In the genomic region with DNA sequence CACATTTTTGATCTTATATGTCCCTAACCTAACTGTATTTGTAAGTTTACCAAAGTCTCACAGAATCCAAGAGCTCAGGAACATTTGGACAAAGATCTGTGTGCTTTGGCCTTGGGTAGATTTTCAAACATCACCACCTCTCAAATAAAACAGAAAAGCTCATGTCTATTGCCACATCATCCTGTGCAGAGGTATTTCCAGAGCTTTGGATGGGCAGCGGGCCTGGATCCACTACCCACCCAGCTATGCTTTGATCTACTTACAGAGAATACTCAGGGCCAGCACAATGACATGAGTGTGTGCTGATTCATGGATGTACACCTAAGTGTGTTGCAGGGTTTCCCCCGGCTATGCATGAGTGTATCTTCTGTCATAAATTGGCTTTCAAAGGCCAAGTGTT, we compare ENCODE assay signal across 20 mouse cellular contexts. TPM values are rescaled to one million over a fixed set of nuclear protein-coding genes. Genes with fewer than 3 reads are reported as not detected.
DNase-seq lines count a peak whose midpoint lies in the region; ATAC-seq and TF ChIP-seq lines count a peak whose summit lies in the region.
"Not testable (repeated sequence)": the region's sequence is repeated elsewhere in the genome, so short reads cannot be mapped to it uniquely, and the experiment has no call there.
"Had no signal": no experiment of that assay in that cellular context is flagged by ENCODE, and none has a peak within 500 bp of the region (broad histone marks: within the 10 kb centered on the region; RNA-seq: fewer than 3 reads in every experiment).

No protein-coding gene starts in this region.

- not testable (repeated sequence) for TF ChIP-seq EP300 in liver, postnatal 0 days (IDR thresholded peaks at IDR 0.05; ENCODE audit: low read depth)

- not testable (repeated sequence) for H3K9me3 ChIP-seq in liver, embryonic 16.5 days (replicated peaks; ENCODE audit: control insufficient read depth, low read length); liver, postnatal 0 days (ENCODE audit: low read length)

- WGBS in liver, adult 2 months: 19% methylated on average over 2 of the region's 2 CpGs
- WGBS in liver, embryonic 16.5 days (ENCODE audit: insufficient replicate concordance): 43% methylated on average over 2 of the region's 2 CpGs
- 40% methylated on average over 2 of the region's 2 CpGs for WGBS in liver, postnatal 0 days (ENCODE audit: insufficient replicate concordance)

- not testable (repeated sequence) for H3K4me3 ChIP-seq in liver, adult 2 months (ENCODE audit: insufficient read depth, low read depth, low read length); liver, embryonic 16.5 days (ENCODE audit: low read depth, low read length); liver, postnatal 0 days (ENCODE audit: low read depth, low read length)

- not testable (repeated sequence) for H3K36me3 ChIP-seq in liver, adult 2 months (ENCODE audit: control insufficient read depth, insufficient read depth, low read length); liver, embryonic 16.5 days (ENCODE audit: control insufficient read depth, insufficient read depth); liver, postnatal 0 days (replicated peaks; ENCODE audit: insufficient read depth, low read length)

- not testable (repeated sequence) for H3K27me3 ChIP-seq in liver, adult 2 months (ENCODE audit: control insufficient read depth, insufficient read depth, low read length); liver, embryonic 16.5 days (ENCODE audit: control insufficient read depth, insufficient read depth, low read depth, low read length); liver, postnatal 0 days (ENCODE audit: insufficient read depth, low read length)

- H3K79me2 ChIP-seq in liver, adult 2 months (ENCODE audit: control insufficient read depth, insufficient read depth, low read length): not testable (repeated sequence)

- ATAC-seq in liver, embryonic 16.5 days (ENCODE audit: low read depth): 0 out of 2 replicates have a peak, but pooled peaks have one; percentile 24
- peak; percentile 76 for ATAC-seq in liver, postnatal 0 days

- H3K27ac ChIP-seq in liver, adult 2 months (replicated peaks; ENCODE audit: insufficient read depth, low read depth, low read length); liver, embryonic 16.5 days (ENCODE audit: low read length): not testable (repeated sequence)
- H3K27ac ChIP-seq in liver, postnatal 0 days (ENCODE audit: low read depth): peak overlapping the region; percentile 60

- not testable (repeated sequence) for H3K9ac ChIP-seq in liver, adult 2 months (ENCODE audit: low read depth, low read length); liver, embryonic 16.5 days (ENCODE audit: low read depth, low read length); liver, postnatal 0 days (replicated peaks)

- peak; percentile 84 for DNase-seq in liver, adult 2 months (ENCODE audit: extremely low read depth, low read depth, low spot score)
- DNase-seq in liver, postnatal 0 days: not testable (repeated sequence)

- not testable (repeated sequence) for H3K4me1 ChIP-seq in liver, adult 2 months (ENCODE audit: control insufficient read depth, insufficient read depth, low read length); liver, embryonic 16.5 days (ENCODE audit: control insufficient read depth, low read depth, low read length); liver, postnatal 0 days (ENCODE audit: insufficient read depth)

- H3K4me2 ChIP-seq in liver, embryonic 16.5 days (ENCODE audit: low read depth, low read length); liver, postnatal 0 days (ENCODE audit: low read depth, low read length): not testable (repeated sequence)

- not testable (repeated sequence) for TF ChIP-seq POLR2A in liver, adult 2 months (IDR thresholded peaks at IDR 0.05; ENCODE audit: extremely low read depth, insufficient read depth, low read length)

- not testable (repeated sequence) for TF ChIP-seq CTCF in liver, adult 2 months (IDR thresholded peaks at IDR 0.05; ENCODE audit: low read depth, low read length); liver, postnatal 0 days (IDR thresholded peaks at IDR 0.05; ENCODE audit: low read depth)

RNA-seq across cellular contexts. Expression of gene Cyp2a4, which starts 8.2 kb away (rescaled TPM):
- 856 and 925 TPM in 2 replicates for total RNA-seq in liver, adult 2 months (2014; rRNA removed)
- polyA plus RNA-seq in liver, adult 2 months (2012; rRNA removed): 409 and 441 TPM in 2 replicates
- polyA plus RNA-seq in liver, embryonic 16.5 days (2015; fragmentation: Nextera tagmentation; extraction: Ambion mirVana): 0.81 and 1.2 TPM in 2 replicates
- 6.7 and 7.9 TPM in 2 replicates for polyA plus RNA-seq in liver, postnatal 0 days (2015; fragmentation: Nextera tagmentation; extraction: Ambion mirVana)
- total RNA-seq: adrenal gland, postnatal 25 days; adrenal gland, postnatal 36 days; CH12.LX; MEL had no signal
- polyA plus RNA-seq: activated CD4-positive, CD25-positive, alpha-beta regulatory T cell, adult 4 months; brain, embryonic 14.5 days; C2C12; CD4-positive, CD25-positive, alpha-beta regulatory T cell, adult 4 months; G1E; Patski had no signal

RNA-seq across cellular contexts. Expression of gene Vmn1r184, which starts 55.1 kb away (rescaled TPM):
- 0.28 and 0.54 TPM in 2 replicates for total RNA-seq in liver, adult 2 months (2014; rRNA removed)
- polyA plus RNA-seq in liver, adult 2 months (2012; rRNA removed): 0.01 and 0.02 TPM in 2 replicates
- polyA plus RNA-seq in liver, embryonic 16.5 days (2015; fragmentation: Nextera tagmentation; extraction: Ambion mirVana): not detected in 2 replicates
- 0.01 TPM in 1 of 2 replicates, not detected in the other for polyA plus RNA-seq in liver, postnatal 0 days (2015; fragmentation: Nextera tagmentation; extraction: Ambion mirVana)
- total RNA-seq: adrenal gland, adult 18-20 months; adrenal gland, adult 2 months; adrenal gland, adult 8-10 months; adrenal gland, postnatal 10 days; adrenal gland, postnatal 14 days; adrenal gland, postnatal 25 days; adrenal gland, postnatal 36 days; adrenal gland, postnatal 4 days; CH12.LX; ES-E14; MEL had no signal
- polyA plus RNA-seq: adrenal gland, adult 2 months; brain, embryonic 14.5 days; C2C12; CD4-positive, CD25-positive, alpha-beta regulatory T cell, adult 4 months; G1E; Patski had no signal

Comparison
In these comparisons a context has a peak if more than half of its experiments do, and no peak if none do; other contexts are left out.
1. RNA of gene Cyp2a4, which starts 8.2 kb away (polyA plus RNA-seq): 409 to 441 TPM in liver, adult 2 months; 6.7 to 7.9 TPM in liver, postnatal 0 days and 0.81 to 1.2 TPM in liver, embryonic 16.5 days; every median in the first group is over 10 times any median in the second.